Mouse (Mus musculus) right cerebral cortex, postnatal 36 days (tissue): ENCODE data around the gene Magee2.
"Not testable (repeated sequence)": the region's sequence is repeated elsewhere in the genome, so short reads cannot be mapped to it uniquely, and the experiment has no call there.

ENCODE experiments used
- DNase-seq, 2 experiments: peaks; one replicate each; pipeline ENCODE4 v3.0.0; 2022; ENCODE audit warnings: low spot score in 2 of 2, mixed read lengths in 1 of 2

The Magee2 gene

DNA sequence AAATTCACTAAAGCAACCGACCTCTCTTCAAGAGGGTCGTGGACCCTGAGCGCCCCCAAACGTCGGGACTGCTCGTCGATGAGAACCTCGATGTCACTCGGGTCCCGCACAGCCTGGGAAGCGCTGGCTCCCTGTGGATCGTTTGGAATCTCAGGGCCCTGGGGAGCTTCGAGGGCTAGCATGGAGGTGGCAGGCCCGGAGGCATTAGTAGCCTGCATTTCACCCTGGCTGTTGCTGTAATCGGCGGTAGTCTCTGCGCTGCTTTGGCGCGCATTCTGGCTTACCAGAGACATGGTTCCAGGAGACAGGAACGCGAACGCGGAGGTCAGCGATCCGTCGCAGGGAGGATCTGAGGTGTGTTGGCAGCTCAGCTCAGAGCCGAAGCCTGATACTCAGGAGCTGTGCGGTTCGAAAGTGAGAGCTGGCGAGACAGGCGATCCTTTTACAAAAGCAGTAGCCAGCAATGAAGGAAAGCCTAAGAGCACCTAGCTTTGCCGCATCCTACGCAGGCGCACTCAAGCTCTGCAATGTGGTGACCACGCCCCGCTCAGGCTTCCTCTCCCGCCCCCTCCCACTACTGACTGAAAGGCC is at the start of gene Magee2:
TSS of gene Magee2 (minus strand) at position 517 of the 591 bp plus-strand sequence.
- DNase-seq = peak; percentile 6 to 17

DNA sequence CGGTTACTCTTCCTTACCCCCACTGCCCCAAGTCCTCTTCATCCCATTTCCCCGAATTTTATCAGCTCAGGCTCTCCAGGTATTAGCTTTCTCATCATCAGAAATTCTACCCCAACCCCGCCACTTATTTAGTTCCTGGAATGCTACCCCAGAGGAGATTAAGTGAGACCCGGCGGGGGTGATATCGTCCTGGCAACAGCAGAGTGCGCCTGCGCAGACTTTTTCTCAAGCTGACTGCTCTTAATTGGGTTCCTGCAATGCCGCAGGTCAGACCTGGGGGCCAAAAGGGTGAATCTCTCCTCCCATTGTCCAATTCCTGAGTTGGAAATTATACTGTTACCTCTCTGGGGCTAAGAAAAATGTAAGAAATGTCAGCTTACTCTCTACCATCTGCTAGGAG is 3.5 kb downstream of the Magee2 start:
- no peak for DNase-seq

DNA sequence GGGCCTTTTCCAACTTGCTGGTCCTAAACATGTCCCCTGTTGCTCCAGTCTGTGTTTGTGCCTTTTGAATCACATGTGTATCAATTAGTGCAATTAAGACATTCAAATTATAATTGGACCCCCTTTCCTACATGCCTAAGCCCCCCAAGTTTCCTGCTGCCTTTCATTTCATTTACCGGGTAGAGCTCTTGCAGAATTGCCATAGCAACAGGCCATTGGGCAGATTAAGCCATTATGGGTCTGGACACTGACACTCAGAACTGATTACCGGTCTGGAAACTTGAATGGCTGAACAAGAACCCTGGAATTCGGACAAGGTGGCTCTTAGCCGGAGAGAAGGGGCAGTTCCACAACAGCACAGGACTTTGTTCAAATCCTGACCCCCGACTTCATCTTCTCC is 39.5 kb downstream of the Magee2 start:
- DNase-seq = not testable (repeated sequence)

- not testable (repeated sequence) for DNase-seq
Observed at GRCm38 (mm10) chrX:104816987-104817386, 40.1 kb downstream of the Magee2 start.

DNA sequence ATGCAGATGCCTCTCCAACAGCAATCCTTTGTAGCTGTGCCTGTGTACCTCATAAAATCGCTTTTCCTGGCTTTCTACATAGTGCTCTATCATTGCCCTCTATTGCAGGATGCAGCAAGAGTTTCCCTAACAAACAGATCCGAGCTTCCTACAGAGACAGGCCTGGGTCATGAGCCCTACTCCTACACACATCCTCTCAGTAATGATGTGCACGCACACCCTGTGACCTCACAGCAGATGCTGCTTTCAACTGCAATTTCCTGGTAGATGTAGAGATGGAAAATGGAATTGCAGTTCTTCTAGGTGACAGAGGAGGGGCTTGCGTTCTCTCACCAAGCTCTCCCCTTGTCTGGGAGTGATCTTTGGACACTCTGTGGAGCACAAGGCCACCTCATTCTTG is 43.4 kb downstream of the Magee2 start:
- not testable (repeated sequence) for DNase-seq
